Mouse (Mus musculus): ENCODE measurements around the gene Dedd2.

Gene Dedd2

DNA sequence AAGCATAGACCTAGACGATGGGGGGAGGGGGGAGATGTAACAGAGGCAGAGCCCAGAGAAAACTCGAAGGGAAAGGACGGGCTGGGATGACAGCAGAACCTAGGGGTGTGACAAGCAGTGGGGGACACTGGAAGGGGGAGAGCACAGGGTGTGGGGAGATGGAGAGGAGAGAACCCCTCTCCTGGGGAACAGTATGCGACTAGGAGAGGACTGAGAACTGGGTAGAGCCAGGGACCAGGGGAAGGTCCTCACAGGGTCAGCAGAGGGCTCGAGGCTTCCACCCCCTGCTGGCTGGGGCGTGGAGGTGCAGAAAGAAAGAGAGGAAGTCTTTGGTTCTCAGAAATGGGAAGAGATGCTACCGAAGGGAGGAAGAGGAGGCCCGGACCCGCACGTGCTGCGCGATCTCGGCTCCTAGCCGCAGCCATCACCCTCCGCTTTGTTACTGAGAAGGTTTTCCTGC, 39.1 kb downstream of the Dedd2 start:
- DNase-seq (ENCODE audit: inconsistent age in 2 of 2, low spot score in 1 of 2): peak; percentile 20 to 65

DNA sequence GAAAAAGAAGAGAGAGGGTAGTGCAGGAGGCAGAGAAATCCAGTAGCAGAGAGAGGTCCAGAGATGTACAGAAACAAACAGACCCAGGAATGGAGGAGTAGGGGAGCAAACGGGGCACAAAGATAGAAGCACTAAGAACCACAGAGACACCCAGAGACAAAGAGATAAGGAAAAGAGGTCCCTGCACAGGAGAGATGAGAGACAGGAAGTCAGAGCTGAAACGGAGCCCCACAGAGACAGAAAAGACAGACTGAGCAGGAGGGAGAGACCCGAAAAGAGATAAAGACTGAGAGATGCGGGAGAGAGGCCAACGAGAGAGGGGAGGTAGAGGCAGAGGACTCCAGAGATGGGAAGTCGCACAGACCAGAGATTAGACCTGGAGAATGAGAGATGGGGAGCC, 39.9 kb downstream of the Dedd2 start:
- DNase-seq (ENCODE audit: inconsistent age in 2 of 2, low spot score in 1 of 2): no peak

DNA sequence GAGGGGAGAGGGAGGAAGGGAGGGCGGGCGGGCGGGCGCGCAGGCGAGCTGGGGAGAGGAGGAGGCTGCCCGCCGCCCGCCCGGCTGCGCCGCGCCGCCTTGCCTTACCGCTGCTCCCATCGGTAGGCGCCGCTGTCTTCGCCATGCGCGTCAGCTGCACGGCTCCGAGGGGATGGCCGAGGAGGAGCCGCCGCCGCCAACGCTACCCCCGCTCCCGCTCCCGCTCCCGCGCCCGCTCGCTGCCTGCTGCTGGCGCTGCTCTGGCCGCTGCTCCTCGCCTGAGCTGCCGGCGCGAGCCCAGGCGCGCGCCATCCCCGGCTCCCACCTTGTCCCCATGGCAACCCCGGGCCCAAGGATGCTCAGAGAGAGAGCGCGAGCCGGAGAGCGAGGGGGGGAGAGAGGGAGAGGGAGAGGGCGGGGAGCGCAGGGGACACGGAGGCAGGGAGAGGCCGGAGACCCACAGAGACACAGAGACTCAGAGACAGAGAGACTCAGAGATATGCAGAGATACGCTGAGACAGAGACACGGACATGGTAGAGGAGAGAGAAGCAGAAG, 40.7 kb downstream of the Dedd2 start, which contains the start of gene Pou2f2:
Pou2f2 (minus strand) TSS at position 121 of the 556 bp plus-strand sequence.
- DNase-seq (ENCODE audit: inconsistent age in 2 of 2, low spot score in 1 of 2): peak; percentile 72 to 83

DNA sequence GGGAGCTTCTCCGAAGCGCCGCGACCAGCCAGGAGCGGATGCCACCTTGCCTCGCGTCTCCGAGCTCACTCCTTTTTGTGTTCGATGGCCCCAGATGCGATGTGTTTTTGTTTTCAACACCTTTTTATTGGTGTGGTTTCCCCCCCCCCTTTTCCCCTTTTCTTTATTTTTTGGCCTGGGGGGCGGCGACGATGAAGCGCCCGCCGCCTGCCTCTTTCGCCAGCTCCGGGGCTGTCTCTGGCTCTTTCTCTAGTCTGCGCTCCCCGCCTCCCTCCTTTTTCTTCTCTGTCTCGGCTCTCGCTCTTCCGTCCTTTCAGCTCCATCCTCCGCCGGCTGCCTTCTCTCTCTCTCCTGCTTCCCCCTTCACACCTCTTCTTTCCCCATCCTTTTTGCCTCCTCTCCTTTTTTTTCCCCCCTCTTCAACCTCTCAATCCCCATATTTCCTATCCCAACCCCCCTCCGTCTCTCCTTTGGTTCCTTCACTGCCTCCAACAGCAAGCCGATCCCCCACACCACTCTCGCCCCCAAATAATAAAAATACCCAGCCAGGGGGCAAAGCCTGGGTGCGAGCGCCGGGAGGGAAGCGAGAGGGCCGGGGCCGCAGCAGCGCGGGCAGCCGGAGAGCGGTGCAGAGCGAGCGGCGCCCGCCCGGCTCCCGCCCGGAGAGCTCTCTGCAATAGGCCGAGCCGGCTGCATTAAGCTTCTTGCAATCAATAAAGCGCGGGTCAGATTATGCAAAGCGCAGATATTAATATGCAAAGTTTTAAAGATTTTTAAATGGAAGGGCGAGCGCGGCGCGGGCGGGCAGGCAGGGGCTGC, 41.4 kb downstream of the Dedd2 start:
- no peak for DNase-seq (ENCODE audit: inconsistent age in 2 of 2, low spot score in 1 of 2)

DNA sequence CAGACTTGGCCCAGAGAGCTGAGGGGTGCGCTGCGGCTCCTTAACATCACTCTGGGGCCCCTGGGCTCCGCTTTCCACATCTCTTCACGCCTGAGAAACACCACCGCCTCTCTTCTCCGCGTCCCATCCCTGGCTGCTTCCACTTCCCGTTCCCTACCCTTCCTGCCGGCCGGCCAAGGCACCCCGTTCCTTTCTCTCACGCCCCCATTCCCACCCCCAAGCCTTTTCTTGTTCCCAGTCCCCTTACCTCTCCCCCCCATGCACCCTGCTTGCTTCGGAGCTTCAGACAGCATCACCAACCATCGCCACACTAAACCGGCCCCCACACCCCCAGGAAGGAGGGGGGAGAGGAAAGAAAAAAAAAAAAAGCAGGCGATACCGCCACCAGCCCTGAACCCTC, 42.1 kb downstream of the Dedd2 start:
- no peak for DNase-seq (ENCODE audit: inconsistent age in 2 of 2, low spot score in 1 of 2)

DNA sequence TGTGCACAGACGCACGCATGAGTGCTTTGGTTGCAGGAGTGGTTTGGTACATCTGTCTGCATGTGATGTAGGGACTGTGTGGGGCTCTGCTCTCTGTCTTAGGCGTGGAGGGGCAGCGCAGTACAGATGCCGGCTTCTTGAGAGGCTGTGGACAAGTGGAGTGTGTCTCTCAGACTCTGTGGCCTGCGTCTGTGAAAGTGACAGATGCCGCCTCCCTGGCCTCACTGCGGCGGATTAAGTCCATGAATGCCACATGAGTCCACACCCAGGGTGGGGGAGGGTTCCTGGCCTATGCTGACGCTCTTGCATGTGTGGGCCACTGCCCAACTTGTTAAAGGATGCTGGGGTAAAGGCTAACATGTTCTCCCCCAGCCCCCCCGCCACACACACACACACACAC, 46.1 kb downstream of the Dedd2 start:
- no peak for DNase-seq (ENCODE audit: inconsistent age in 2 of 2, low spot score in 1 of 2)

DNA sequence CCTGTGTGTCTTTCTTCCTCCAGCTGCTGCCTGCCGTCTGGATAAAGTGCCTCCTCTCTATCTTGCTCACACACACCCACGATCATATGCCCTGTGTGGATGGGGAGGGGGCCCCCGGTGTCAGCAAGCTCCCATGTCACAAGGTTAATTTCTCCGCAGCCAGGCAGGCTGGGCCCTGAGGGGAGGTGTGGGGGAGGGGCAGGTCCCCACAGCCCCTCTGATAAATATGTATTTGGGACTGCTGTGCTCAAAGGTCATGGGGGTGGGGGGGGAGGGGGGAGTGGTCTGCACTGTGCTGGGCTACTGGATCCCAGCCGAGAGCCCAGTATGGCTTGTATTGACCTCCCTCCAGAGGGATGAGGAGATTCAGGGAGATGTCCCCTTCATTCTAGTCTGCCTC, 47.7 kb downstream of the Dedd2 start:
- no peak for DNase-seq (ENCODE audit: inconsistent age in 2 of 2, low spot score in 1 of 2)

DNA sequence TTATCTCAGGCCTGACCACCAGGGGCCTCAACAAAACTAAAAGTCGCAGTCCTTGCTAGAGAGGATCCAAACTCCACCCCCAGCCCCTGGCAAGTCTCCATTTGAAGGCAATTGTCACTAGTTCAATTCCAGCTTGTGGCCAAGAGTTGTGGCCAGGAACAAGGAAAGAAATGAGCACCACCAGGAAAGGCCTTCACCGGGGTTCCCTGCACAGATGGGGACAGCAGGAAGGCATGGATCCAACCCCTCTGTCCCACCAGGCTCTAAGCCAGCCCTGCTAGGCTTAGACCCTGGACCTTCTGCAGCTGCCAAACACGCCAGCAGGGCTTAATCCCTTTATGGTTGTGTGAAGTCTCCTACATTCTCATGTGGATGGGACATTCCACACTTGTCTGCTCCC, 49.8 kb downstream of the Dedd2 start:
- no peak for DNase-seq (ENCODE audit: inconsistent age in 2 of 2, low spot score in 1 of 2)

DNA sequence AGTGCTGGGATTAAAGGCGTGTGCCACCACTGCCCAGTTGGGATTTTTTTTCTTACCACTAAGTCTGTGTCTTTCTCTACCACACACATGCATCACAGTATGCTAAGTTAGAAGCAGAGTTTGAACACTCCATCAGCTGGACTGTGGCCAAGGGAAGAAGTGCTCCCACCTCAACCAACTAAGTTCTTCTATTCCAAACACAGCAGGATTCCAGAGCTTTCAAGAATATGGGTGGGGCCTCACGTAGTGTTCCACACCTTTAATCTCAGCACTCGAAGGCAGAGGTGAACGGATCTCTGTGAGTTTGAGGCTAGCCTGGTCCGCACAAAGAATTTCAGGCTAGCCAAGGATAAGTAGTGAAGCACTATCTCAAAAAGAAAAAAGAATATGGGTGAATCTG, 54.3 kb downstream of the Dedd2 start:
- no peak for DNase-seq (ENCODE audit: inconsistent age in 2 of 2, low spot score in 1 of 2)

DNA sequence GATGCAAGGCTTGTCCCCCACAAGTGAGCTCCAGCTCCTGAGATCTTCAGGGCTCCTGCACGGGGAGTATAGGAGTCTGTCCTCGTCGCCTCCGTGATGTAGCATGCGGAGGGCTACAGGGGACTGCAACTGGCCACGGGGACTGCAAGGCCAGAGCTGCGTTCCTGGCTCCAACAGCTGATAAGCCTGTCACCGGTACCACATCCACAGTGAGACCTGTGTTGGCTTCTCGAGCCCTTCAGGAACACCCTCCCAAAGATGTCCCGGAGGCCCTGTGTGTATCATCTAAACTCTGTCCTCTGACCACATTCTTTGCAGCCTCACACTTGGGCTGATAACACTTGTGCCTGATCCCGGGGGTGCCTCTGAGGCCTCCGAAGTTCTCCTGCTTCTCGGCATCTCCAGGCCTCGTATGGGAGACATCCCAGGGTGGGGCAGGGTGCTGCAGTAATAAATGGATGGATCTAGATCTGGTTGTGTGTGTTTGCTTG, 64.2 kb downstream of the Dedd2 start:
- no peak for DNase-seq (ENCODE audit: inconsistent age in 2 of 2, low spot score in 1 of 2)

DNA sequence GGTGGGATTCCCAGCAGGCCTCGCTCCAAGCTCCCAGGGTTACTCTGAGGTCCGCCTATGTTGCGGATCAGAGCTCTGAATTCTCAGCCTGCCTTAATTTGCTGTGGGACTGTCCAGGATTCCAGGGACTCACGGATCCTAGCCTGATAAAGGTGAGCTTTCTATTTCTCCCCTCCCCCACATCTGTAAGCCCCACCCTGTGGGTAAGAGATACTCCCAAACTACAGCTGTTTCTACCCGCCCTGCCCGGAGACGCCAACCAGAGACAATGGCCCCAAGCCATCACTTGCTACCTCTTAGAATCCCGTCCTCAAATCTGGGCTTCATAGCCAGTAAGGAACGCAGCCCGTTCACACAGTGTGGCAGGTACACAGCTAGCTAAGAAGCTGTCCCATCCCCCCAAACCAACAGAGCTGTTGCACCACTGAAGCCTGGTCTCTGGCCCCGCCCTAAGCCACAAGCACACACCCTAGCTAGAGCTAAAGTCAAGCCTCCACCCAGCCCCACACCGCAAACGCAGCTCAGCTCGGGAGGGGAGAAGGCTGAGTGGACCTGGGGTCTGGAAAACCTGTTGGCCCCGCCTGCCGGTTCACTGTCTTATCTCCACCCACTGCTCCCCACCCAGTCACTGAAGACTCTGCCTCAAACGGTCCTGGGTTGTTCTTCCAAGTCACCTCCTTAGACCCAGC, 64.8 kb downstream of the Dedd2 start:
- peak in 1 of 2 experiments; percentile 42 for DNase-seq (ENCODE audit: inconsistent age in 2 of 2, low spot score in 1 of 2)

DNA sequence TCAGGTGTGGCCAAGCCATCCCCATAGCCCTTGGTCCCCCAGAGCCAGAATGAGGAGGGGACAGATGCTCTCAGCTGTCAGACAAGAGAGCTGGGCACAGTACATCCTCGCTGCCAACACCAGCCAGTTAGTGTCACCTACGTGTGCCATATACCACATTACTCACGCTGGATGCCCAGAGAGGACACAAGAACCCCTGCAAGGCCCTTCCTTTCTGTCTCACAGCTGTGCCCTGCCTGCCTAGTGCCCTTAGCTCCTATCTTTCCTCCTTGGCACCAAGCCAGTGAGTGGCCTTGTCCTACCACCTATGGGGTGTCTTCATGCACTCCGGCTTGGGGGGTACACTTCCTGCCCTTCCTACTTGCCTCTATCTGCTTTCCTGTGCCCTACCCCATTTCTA, 65.8 kb downstream of the Dedd2 start:
- no peak for DNase-seq (ENCODE audit: inconsistent age in 2 of 2, low spot score in 1 of 2)

DNA sequence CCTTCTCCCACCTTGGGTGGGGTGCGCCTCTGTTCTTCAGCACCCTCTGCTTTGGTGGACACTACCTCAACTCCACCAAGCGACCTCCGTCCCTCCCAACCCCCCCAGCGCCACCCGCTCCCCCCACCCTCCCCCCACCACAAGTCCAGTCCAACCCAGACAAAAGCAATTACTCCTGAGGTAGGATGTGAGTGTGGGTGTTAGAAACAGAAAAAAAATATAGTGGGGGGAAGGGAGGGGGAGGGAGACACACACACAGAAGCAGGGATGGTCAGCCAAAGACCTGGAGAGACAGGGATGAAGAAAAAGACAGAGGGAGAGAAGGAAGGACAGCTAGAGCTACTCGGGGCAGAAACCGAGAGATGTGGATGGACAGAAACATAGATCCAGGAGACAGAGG, 66.6 kb downstream of the Dedd2 start:
- no peak for DNase-seq (ENCODE audit: inconsistent age in 2 of 2, low spot score in 1 of 2)

DNA sequence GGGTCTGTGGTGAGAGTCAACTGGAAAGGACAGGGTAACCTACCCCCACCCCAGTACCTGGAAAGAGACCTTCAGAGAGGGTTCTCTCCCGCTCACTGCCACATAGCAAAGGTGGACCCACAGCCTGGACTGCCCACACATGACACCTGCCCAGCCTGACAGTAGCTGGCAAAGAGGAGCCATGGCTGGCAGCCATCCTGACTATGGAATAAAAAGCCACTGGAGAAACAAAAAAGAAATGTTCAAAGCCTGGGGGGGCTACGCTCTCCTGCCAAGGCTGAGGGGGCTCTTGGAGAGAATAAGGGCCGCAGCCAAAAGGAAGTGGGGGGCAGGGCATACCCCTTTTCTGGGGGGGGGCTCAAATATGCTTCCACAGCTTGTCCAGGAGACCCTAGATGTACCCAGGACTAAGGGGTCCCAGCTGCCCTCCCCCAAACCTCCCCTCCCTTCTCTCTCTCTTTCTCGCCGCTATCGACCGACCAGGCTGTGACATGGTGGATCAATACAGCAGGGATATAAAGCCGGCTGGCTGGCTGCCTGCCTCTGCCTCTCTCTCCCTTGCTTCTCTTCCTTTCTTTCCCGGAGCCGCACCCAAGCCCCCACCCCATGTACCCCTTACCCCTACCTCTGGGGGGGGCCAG, 68.4 kb downstream of the Dedd2 start:
- DNase-seq (ENCODE audit: inconsistent age in 2 of 2, low spot score in 1 of 2): no peak

DNA sequence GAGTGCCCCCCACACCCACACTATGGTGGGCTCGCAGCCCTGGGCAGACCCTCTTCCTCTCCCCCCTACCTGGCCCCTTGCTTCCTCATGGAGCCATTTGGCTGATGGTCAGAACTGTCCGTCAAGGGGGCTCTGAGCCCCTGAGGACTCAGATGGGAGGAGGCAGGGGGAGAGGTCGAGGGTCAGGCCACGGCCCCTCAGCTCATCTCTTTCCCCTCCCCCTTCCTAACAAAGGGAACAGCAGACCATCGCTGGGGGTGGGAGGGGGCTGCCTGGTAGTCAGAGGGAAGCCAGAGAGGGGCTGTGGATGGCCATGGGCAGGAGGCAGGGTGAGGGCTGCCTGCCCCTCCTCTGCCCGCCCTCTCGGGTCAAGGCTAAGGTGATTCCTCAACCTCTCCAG, 69.4 kb downstream of the Dedd2 start:
- DNase-seq (ENCODE audit: inconsistent age in 2 of 2, low spot score in 1 of 2): no peak

DNA sequence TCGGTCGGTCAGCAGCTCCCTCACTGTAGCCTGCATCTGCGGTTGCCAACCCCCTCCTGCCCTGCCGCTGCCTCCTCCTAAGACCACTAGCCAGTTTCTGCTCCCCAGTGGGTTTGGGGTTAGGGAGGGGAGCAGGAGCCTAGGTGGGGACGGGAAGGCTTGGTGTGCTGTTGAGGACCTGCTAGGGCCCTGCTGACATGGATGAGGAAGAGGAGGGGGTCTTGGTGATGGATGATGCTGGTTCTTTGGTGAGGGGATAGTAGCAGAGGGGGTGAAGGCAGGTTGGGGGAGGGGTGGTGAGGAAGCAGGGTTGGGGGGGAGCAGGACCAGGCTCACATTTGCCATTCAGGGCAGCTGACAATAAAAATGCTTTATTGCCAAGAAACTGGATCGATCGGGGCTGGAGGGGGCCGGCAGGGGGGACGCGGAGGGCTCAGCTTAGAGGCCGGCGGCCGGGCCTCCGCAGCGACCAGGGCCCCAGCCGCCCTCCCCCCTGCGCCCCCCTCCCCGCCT, 70.2 kb downstream of the Dedd2 start:
- no peak for DNase-seq (ENCODE audit: inconsistent age in 2 of 2, low spot score in 1 of 2)

Data from adrenal gland, adult (tissue).